Comparison of ENCODE assay signal across 12 mouse cellular contexts in genomic region chr11:101974923-101975322, GRCm38 (mm10). TPM values are rescaled to one million over a fixed set of nuclear protein-coding genes. Genes with fewer than 3 reads are reported as not detected.
DNase-seq lines count a peak whose midpoint lies in the region; ATAC-seq and TF ChIP-seq lines count a peak whose summit lies in the region.
"Had no signal": no experiment of that assay in that cellular context is flagged by ENCODE, and none has a peak within 500 bp of the region (broad histone marks: within the 10 kb centered on the region; RNA-seq: fewer than 3 reads in every experiment).

No protein-coding gene starts in this region.

- peaks cover 65% of the 10 kb centered on the region for H3K36me3 ChIP-seq in heart, embryonic 10.5 days
- H3K36me3 ChIP-seq in liver, embryonic 14.5 days (replicated peaks; ENCODE audit: control insufficient read depth, insufficient read depth, low read depth), result no peaks in the 10 kb centered on the region

- intact Hi-C loops in left cerebral cortex, postnatal 36 days (cut with DNase I), result no loop called here

- H3K9me3 ChIP-seq in heart, embryonic 10.5 days, result no peaks in the 10 kb centered on the region
- H3K9me3 ChIP-seq in liver, embryonic 14.5 days (ENCODE audit: control insufficient read depth, low read length), result no peaks in the 10 kb centered on the region
- H3K9me3 ChIP-seq: kidney, embryonic 15.5 days had no signal

- H3K4me1 ChIP-seq in heart, embryonic 10.5 days, result peaks cover 17% of the 10 kb centered on the region
- H3K4me1 ChIP-seq in liver, embryonic 14.5 days (replicated peaks; ENCODE audit: control insufficient read depth in 2 of 2, insufficient read depth in 2 of 2, low read length in 1 of 2), result no peaks in the 10 kb centered on the region

- peak; percentile 72 for TF ChIP-seq CTCF in liver, embryonic 14.5 days (IDR thresholded peaks at IDR 0.05; ENCODE audit: low read depth)

- H3K9ac ChIP-seq in liver, embryonic 14.5 days (replicated peaks), result no peak overlapping the region
- H3K9ac ChIP-seq: kidney, embryonic 15.5 days had no signal

- DNase-seq in CD4-positive, CD25-positive, alpha-beta regulatory T cell, adult 2 months (ENCODE audit: low read depth, low spot score), result peak; percentile 12
- DNase-seq in heart, postnatal 4 days, result peak; percentile 50
- no peak for DNase-seq in heart, embryonic 10.5 days (ENCODE audit: low spot score)
- peak; percentile 21 for DNase-seq in 416B (ENCODE audit: low read depth)
- DNase-seq in liver, embryonic 14.5 days (ENCODE audit: low read depth in 3 of 3, low spot score in 3 of 3), result no peak
- DNase-seq in frontal cortex, postnatal 36 days (ENCODE audit: low spot score in 2 of 2), result no peak
- no peak for DNase-seq in left cerebral cortex, postnatal 36 days (ENCODE audit: low spot score in 2 of 2)
- DNase-seq: midbrain, embryonic 14.5 days had no signal

- no peak overlapping the region for H3K4me3 ChIP-seq in heart, embryonic 10.5 days
- no peak overlapping the region for H3K4me3 ChIP-seq in liver, embryonic 14.5 days (ENCODE audit: insufficient read depth in 1 of 2, low read depth in 2 of 2, low read length in 2 of 2)
- H3K4me3 ChIP-seq: kidney, embryonic 15.5 days had no signal

- WGBS in heart, embryonic 10.5 days, result 47% methylated on average over 9 of the region's 9 CpGs
- WGBS in liver, embryonic 14.5 days (ENCODE audit: insufficient replicate concordance), result 54% methylated on average over 9 of the region's 9 CpGs

- no peaks in the 10 kb centered on the region for H3K27me3 ChIP-seq in heart, embryonic 10.5 days (ENCODE audit: insufficient read depth, poor library complexity, severe bottlenecking)
- no peaks in the 10 kb centered on the region for H3K27me3 ChIP-seq in liver, embryonic 14.5 days (ENCODE audit: control insufficient read depth, insufficient read depth, low read length)
- H3K27me3 ChIP-seq: kidney, embryonic 15.5 days had no signal

- no peak for TF ChIP-seq EP300 in liver, embryonic 14.5 days (IDR thresholded peaks at IDR 0.05; ENCODE audit: low read depth)

- no peak overlapping the region for H3K4me2 ChIP-seq in liver, embryonic 14.5 days (ENCODE audit: low read depth)
- H3K4me2 ChIP-seq: kidney, embryonic 15.5 days had no signal

- no peak overlapping the region for H3K27ac ChIP-seq in heart, embryonic 10.5 days
- no peak overlapping the region for H3K27ac ChIP-seq in liver, embryonic 14.5 days
- H3K27ac ChIP-seq: kidney, embryonic 15.5 days had no signal

- ATAC-seq in CD4-positive, CD25-positive, alpha-beta regulatory T cell, adult 4 months, result no peak
- ATAC-seq in liver, embryonic 14.5 days (ENCODE audit: insufficient read depth), result no peak

RNA-seq across cellular contexts. Expression of gene Sost, which starts 8.1 kb away (rescaled TPM):
- not detected for polyA plus RNA-seq in CD4-positive, CD25-positive, alpha-beta regulatory T cell, adult 4 months (2017; shearing (Covaris generic))
- 1 to 10 TPM; 7.5 to 8.2 TPM for total RNA-seq in heart, postnatal 4 days (2021)
- polyA plus RNA-seq in heart, embryonic 10.5 days (2016; fragmentation: Nextera tagmentation; extraction: Ambion mirVana), result 0.36 and 0.96 TPM in 2 replicates
- polyA plus RNA-seq in liver, embryonic 14.5 days (2012; rRNA removed), result 0.04 and 0.12 TPM in 2 replicates
- not detected in 2 replicates for polyA plus RNA-seq in liver, embryonic 14.5 days (2014; fragmentation: Nextera tagmentation; extraction: Ambion mirVana)
- total RNA-seq in left cerebral cortex, postnatal 36 days (2021), result under 1 TPM in 1 of 2 experiments, not detected in 1; 0.15 TPM
- polyA plus RNA-seq: midbrain, embryonic 14.5 days had no signal

RNA-seq across cellular contexts. Expression of gene Cfap97d1, which starts 9.2 kb away (rescaled TPM):
- not detected for polyA plus RNA-seq in CD4-positive, CD25-positive, alpha-beta regulatory T cell, adult 4 months (2017; shearing (Covaris generic))
- not detected for total RNA-seq in heart, postnatal 4 days (2021)
- not detected in 2 replicates for polyA plus RNA-seq in heart, embryonic 10.5 days (2016; fragmentation: Nextera tagmentation; extraction: Ambion mirVana)
- polyA plus RNA-seq in liver, embryonic 14.5 days (2012; rRNA removed), result not detected in 2 replicates
- not detected in 2 replicates for polyA plus RNA-seq in liver, embryonic 14.5 days (2014; fragmentation: Nextera tagmentation; extraction: Ambion mirVana)
- not detected for total RNA-seq in left cerebral cortex, postnatal 36 days (2021)
- polyA plus RNA-seq: kidney, embryonic 15.5 days; limb, embryonic 14.5 days; midbrain, embryonic 14.5 days; urinary bladder, adult 2 months had no signal

RNA-seq across cellular contexts. Expression of gene Dusp3, which starts 11.9 kb away (rescaled TPM):
- 1 to 10 TPM; 1.6 to 1.7 TPM for polyA plus RNA-seq in CD4-positive, CD25-positive, alpha-beta regulatory T cell, adult 4 months (2017; shearing (Covaris generic))
- 100 to 1,000 TPM; 149 to 162 TPM for total RNA-seq in heart, postnatal 4 days (2021)
- polyA plus RNA-seq in heart, embryonic 10.5 days (2016; fragmentation: Nextera tagmentation; extraction: Ambion mirVana), result 32.3 and 47.3 TPM in 2 replicates
- polyA plus RNA-seq in liver, embryonic 14.5 days (2012; rRNA removed), result 3.3 and 4.8 TPM in 2 replicates
- polyA plus RNA-seq in liver, embryonic 14.5 days (2014; fragmentation: Nextera tagmentation; extraction: Ambion mirVana), result 6.3 and 7.2 TPM in 2 replicates
- 100 to 1,000 TPM; 201 to 252 TPM for total RNA-seq in left cerebral cortex, postnatal 36 days (2021)

RNA-seq across cellular contexts. Expression of gene Mpp3, which starts 53.3 kb away (rescaled TPM):
- polyA plus RNA-seq in CD4-positive, CD25-positive, alpha-beta regulatory T cell, adult 4 months (2017; shearing (Covaris generic)), result under 1 TPM in 1 of 2 experiments, not detected in 1; 0.42 TPM
- total RNA-seq in heart, postnatal 4 days (2021), result 1 to 10 TPM; 6.2 to 7.4 TPM
- polyA plus RNA-seq in heart, embryonic 10.5 days (2016; fragmentation: Nextera tagmentation; extraction: Ambion mirVana), result 3.4 and 5.1 TPM in 2 replicates
- 0.21 and 0.27 TPM in 2 replicates for polyA plus RNA-seq in liver, embryonic 14.5 days (2012; rRNA removed)
- polyA plus RNA-seq in liver, embryonic 14.5 days (2014; fragmentation: Nextera tagmentation; extraction: Ambion mirVana), result not detected in 2 replicates
- 10 to 100 TPM; 69.0 to 85.2 TPM for total RNA-seq in left cerebral cortex, postnatal 36 days (2021)

Comparison
In these comparisons a context has a peak if more than half of its experiments do, and no peak if none do; other contexts are left out.
1. DNase-seq: peak in CD4-positive, CD25-positive, alpha-beta regulatory T cell, adult 2 months (single experiment), heart, postnatal 4 days (single experiment) and 416B (single experiment); none in heart, embryonic 10.5 days (single experiment), liver, embryonic 14.5 days (0 of 3), frontal cortex, postnatal 36 days (0 of 2) and left cerebral cortex, postnatal 36 days (0 of 2).